Mouse (Mus musculus) thymus, postnatal 10 days (tissue): ENCODE measurements around the gene Vmn2r92.
"Not testable (repeated sequence)": the region's sequence is repeated elsewhere in the genome, so short reads cannot be mapped to it uniquely, and the experiment has no call there.

Experiments
- DNase-seq, 2 experiments: peaks; one replicate each; pipeline ENCODE4 v3.0.0; 2021; ENCODE audit warnings: low spot score in 2 of 2

Gene Vmn2r92

GRCm38 (mm10) chr17:18151587-18151986, at the start of gene Vmn2r92:
Gene Vmn2r92, plus strand, starts transcription at chr17:18151887.
- not testable (repeated sequence) for DNase-seq

GRCm38 (mm10) chr17:18102265-18102664, 49.4 kb upstream of the Vmn2r92 start:
- DNase-seq = not testable (repeated sequence)

DNA sequence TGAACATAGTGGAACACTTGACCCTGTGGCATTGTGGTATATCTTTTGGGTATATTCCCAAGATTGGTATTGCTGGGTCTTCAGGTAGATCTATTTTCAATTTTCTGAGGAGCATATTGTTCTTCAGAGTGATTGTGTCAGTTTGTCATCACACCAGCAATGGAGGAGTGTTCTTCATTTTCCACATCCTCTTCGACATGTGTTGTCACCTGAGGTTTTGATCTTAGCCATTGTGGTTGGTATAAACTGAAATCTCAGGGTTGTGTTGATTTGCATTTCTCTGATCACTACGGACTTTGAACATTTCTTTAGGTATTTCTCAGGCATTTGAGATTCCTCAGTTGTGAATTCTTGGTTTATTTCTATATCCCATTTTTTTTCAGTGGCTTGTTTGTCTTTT, 9.5 kb downstream of the Vmn2r92 start:
- DNase-seq = not testable (repeated sequence)

DNA sequence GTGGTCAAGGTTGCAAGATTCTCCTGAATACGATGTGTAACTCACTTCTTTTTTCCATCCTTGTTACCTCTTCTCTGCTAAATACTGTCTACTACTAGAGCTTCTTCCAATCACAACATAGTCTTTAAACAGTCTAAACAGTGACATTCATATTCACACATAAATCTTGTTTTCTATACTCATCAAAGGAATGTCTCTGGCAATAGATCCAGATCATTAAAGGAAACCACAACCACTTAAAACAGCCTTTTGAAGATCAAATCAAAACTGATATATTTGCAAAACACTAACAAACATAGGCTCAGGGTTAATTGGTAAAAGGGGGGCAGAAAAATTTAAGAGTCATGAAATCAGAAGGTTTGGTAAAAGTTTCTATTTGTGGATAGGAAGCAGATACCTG, 38.0 kb downstream of the Vmn2r92 start:
- no peak for DNase-seq

DNA sequence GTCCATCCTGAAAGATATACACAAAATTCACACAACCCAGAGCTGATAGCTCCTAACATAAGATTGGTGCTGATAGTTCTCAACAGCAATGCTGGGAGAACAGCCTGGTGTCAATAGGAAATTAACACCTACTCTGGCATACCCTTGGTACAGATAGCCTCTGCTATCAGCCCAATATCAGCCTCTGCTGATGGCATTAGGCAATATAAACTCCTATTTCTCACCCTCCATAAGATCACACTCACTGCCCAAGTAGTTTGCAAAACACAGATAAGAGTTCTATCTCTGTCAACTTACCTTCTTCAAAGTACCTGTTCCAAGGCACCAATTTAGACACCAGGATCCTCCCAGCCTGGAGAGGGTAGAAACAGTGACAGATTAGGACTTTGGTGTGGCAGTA, 69.6 kb downstream of the Vmn2r92 start:
- DNase-seq = no peak

- DNase-seq = no peak
Observed at GRCm38 (mm10) chr17:18231996-18232395, 80.3 kb downstream of the Vmn2r92 start.

- no peak for DNase-seq
Observed at GRCm38 (mm10) chr17:18236931-18237330, 85.2 kb downstream of the Vmn2r92 start.
